Mouse (Mus musculus): Measurements from ENCODE around the gene Hmces.

GRCm38 (mm10) chr6:87915939-87916338 is 2.2 kb downstream of the Hmces start:
- TF ChIP-seq CTCF (IDR thresholded peaks at IDR 0.05; ENCODE audit: borderline replicate concordance, insufficient read depth, low read depth, low read length) (no peak), POLR2A (IDR thresholded peaks at IDR 0.05; ENCODE audit: borderline replicate concordance, insufficient read depth, low read length) (no peak)
